Mouse (Mus musculus) kidney, embryonic 14.5 days (tissue): Measurements from ENCODE around the gene Katna1. TPM values are rescaled to one million over a fixed set of nuclear protein-coding genes. Genes with fewer than 3 reads are reported as not detected.
A peak's percentile ranks its signal among the peaks of the same experiment; 100 is the strongest.
"Not testable (repeated sequence)": the region's sequence is repeated elsewhere in the genome, so short reads cannot be mapped to it uniquely, and the experiment has no call there.

ENCODE experiments used
- ATAC-seq: fragments of 200-750 bp; cut with Nextera tagmentation; 2 replicates; pipeline ENCODE4 v1.8.0; 2017; ENCODE audit warnings: moderate number of reproducible peaks, mild to moderate bottlenecking, moderate TSS enrichment, moderate library complexity; ENCODE audit not compliant: low FRiP score, low TSS enrichment
- H3K27ac ChIP-seq: fragments of 300-500 bp; sonication (generic); 2 replicates; pipeline ENCODE4 v1.5.1; 2014; ENCODE audit warnings: low read depth, mild to moderate bottlenecking, low read length, moderate library complexity, mixed read lengths
- H3K27me3 ChIP-seq: fragments of 300-500 bp; sonication (generic); 2 replicates; pipeline ENCODE4 v1.6.1; 2014; ENCODE audit warnings: mild to moderate bottlenecking, low read length; ENCODE audit not compliant: control insufficient read depth, insufficient read depth
- H3K36me3 ChIP-seq: fragments of 300-500 bp; sonication (generic); 2 replicates; pipeline ENCODE4 v1.6.1; 2014; ENCODE audit warnings: low read length, mixed read lengths; ENCODE audit not compliant: control insufficient read depth, insufficient read depth
- H3K4me1 ChIP-seq: fragments of 300-500 bp; sonication (generic); 2 replicates; pipeline ENCODE4 v1.6.1; 2014; ENCODE audit warnings: low read length, mixed read lengths; ENCODE audit not compliant: control insufficient read depth, insufficient read depth
- H3K4me2 ChIP-seq: fragments of 300-500 bp; sonication (generic); replicated peaks from 2 replicates; pipeline ENCODE4 v1.6.1; 2014; ENCODE audit warnings: low read depth, mild to moderate bottlenecking, low read length
- H3K4me3 ChIP-seq: fragments of 300-500 bp; sonication (generic); 2 replicates; pipeline ENCODE4 v1.5.1; 2014; ENCODE audit warnings: mild to moderate bottlenecking, low read length
- H3K9ac ChIP-seq: fragments of 300-500 bp; sonication (generic); 2 replicates; pipeline ENCODE4 v1.6.1; 2014; ENCODE audit warnings: low read depth, mild to moderate bottlenecking, low read length, moderate library complexity
- H3K9me3 ChIP-seq: fragments of 300-500 bp; sonication (generic); 2 replicates; pipeline ENCODE4 v1.6.1; 2016; ENCODE audit warnings: low read length; ENCODE audit not compliant: control insufficient read depth
- WGBS: fragments of 180-500 bp; shearing (Covaris S2); extraction: QIAGEN DNeasy Blood & Tissue Kit; methylation state at CpG from one replicate; pipeline ENCODE4 v1.1.7; 2014; 5-methylcytosine and 5-hydroxymethylcytosine counted together
- polyA plus RNA-seq: library from polyadenylated mRNA; unstranded; fragments of >200 nt; fragmentation: Nextera tagmentation; extraction: Ambion mirVana; gene quantifications from 2 replicates; pipeline ENCODE4 v1.2.1, GENCODE M21; 2014

The Katna1 gene
- polyA plus RNA-seq, 1 experiment from 2014 or later, result 63.7 TPM

GRCm38 (mm10) chr10:7712506-7712905, 13.3 kb upstream of the Katna1 start:
- H3K36me3 ChIP-seq, result peaks cover 55% of the 10 kb centered on the region
- no peaks in the 10 kb centered on the region for H3K9me3 ChIP-seq
- no peaks in the 10 kb centered on the region for H3K4me1 ChIP-seq
- no peak overlapping the region for H3K4me2 ChIP-seq
- H3K27me3 ChIP-seq, result no peaks in the 10 kb centered on the region
- no peak for ATAC-seq
- H3K4me3 ChIP-seq, result no peak overlapping the region
- H3K27ac ChIP-seq, result no peak overlapping the region
- H3K9ac ChIP-seq, result no peak overlapping the region
- 95% methylated on average over 13 of the region's 13 CpGs for WGBS

GRCm38 (mm10) chr10:7715056-7715455, 10.7 kb upstream of the Katna1 start:
- H3K36me3 ChIP-seq, result peaks cover 38% of the 10 kb centered on the region

GRCm38 (mm10) chr10:7726501-7726812, 657 bp downstream of the Katna1 start:
- peak overlapping the region; percentile 60 for H3K4me2 ChIP-seq
- no peaks in the 10 kb centered on the region for H3K4me1 ChIP-seq
- no peaks in the 10 kb centered on the region for H3K27me3 ChIP-seq
- H3K4me3 ChIP-seq, result peak overlapping the region; percentile 85
- peak overlapping the region; percentile 79; the same call in 1 of the 2 replicates for H3K27ac ChIP-seq
- ATAC-seq, result no peak
- H3K9me3 ChIP-seq, result no peaks in the 10 kb centered on the region
- peak overlapping the region; percentile 76 for H3K9ac ChIP-seq
- no peaks in the 10 kb centered on the region for H3K36me3 ChIP-seq
- 0% methylated on average over 8 of the region's 8 CpGs for WGBS

More at GRCm38 (mm10) chr10:7715056-7715455, 10.7 kb upstream of the Katna1 start:
- H3K9me3 ChIP-seq, result no peaks in the 10 kb centered on the region
- 49% methylated on average over 7 of the region's 7 CpGs for WGBS
- H3K9ac ChIP-seq, result no peak overlapping the region
- H3K4me1 ChIP-seq, result no peaks in the 10 kb centered on the region
- H3K27me3 ChIP-seq, result no peaks in the 10 kb centered on the region
- ATAC-seq, result no peak
- H3K4me3 ChIP-seq, result no peak overlapping the region
- no peak overlapping the region for H3K27ac ChIP-seq
- H3K4me2 ChIP-seq, result no peak overlapping the region

- WGBS, result 24% methylated on average over 3 of the region's 3 CpGs
- Histone ChIP-seq H3K4me2 (peak overlapping the region; percentile 60), H3K27me3 (no peaks in the 10 kb centered on the region), H3K36me3 (no peaks in the 10 kb centered on the region), H3K4me1 (no peaks in the 10 kb centered on the region), H3K9ac (0 out of 2 replicates have a peak overlapping the region, but pooled peaks have one; percentile 5), H3K27ac (no peak overlapping the region), H3K4me3 (peak overlapping the region; percentile 85), H3K9me3 (no peaks in the 10 kb centered on the region)
- ATAC-seq, result no peak
Observed at GRCm38 (mm10) chr10:7727011-7727410, 1.2 kb downstream of the Katna1 start.

GRCm38 (mm10) chr10:7731582-7731981, 5.8 kb downstream of the Katna1 start:
- Histone ChIP-seq H3K9ac (no peak overlapping the region), H3K4me2 (no peak overlapping the region), H3K9me3 (no peaks in the 10 kb centered on the region), H3K36me3 (no peaks in the 10 kb centered on the region), H3K27ac (no peak overlapping the region), H3K4me3 (no peak overlapping the region), H3K4me1 (no peaks in the 10 kb centered on the region), H3K27me3 (no peaks in the 10 kb centered on the region)
- ATAC-seq, result no peak

GRCm38 (mm10) chr10:7737122-7737521, 11.3 kb downstream of the Katna1 start:
- no peak for ATAC-seq
- no peaks in the 10 kb centered on the region for H3K27me3 ChIP-seq
- no peaks in the 10 kb centered on the region for H3K9me3 ChIP-seq
- no peak overlapping the region for H3K27ac ChIP-seq
- no peak overlapping the region for H3K4me3 ChIP-seq
- no peaks in the 10 kb centered on the region for H3K4me1 ChIP-seq
- H3K4me2 ChIP-seq, result no peak overlapping the region
- peaks cover 12% of the 10 kb centered on the region; the same call in 1 of the 2 replicates for H3K36me3 ChIP-seq
- H3K9ac ChIP-seq, result no peak overlapping the region

GRCm38 (mm10) chr10:7737914-7738313, 12.1 kb downstream of the Katna1 start:
- no peak overlapping the region for H3K4me3 ChIP-seq
- no peak overlapping the region for H3K4me2 ChIP-seq
- no peaks in the 10 kb centered on the region for H3K4me1 ChIP-seq
- H3K36me3 ChIP-seq, result peaks cover 15% of the 10 kb centered on the region
- H3K27me3 ChIP-seq, result no peaks in the 10 kb centered on the region
- H3K9ac ChIP-seq, result no peak overlapping the region
- WGBS, result 60% methylated on average over 3 of the region's 3 CpGs
- no peak for ATAC-seq
- no peak overlapping the region for H3K27ac ChIP-seq
- H3K9me3 ChIP-seq, result no peaks in the 10 kb centered on the region

- WGBS, result 97% methylated on average over 6 of the region's 6 CpGs
- ATAC-seq, result not testable (repeated sequence)
Observed at GRCm38 (mm10) chr10:7745528-7745927, 19.7 kb downstream of the Katna1 start.

GRCm38 (mm10) chr10:7748752-7749151, 23.0 kb downstream of the Katna1 start:
- Histone ChIP-seq H3K4me3 (no peak overlapping the region), H3K27me3 (no peaks in the 10 kb centered on the region), H3K9me3 (no peaks in the 10 kb centered on the region), H3K4me2 (no peak overlapping the region), H3K27ac (no peak overlapping the region), H3K36me3 (peaks cover 70% of the 10 kb centered on the region), H3K4me1 (no peaks in the 10 kb centered on the region), H3K9ac (no peak overlapping the region)
- WGBS, result 94% methylated on average over 6 of the region's 6 CpGs
- no peak for ATAC-seq

More at GRCm38 (mm10) chr10:7745528-7745927, 19.7 kb downstream of the Katna1 start:
- not testable (repeated sequence) for H3K9ac ChIP-seq, H3K27me3 ChIP-seq, H3K4me1 ChIP-seq, H3K27ac ChIP-seq, H3K4me2 ChIP-seq, H3K9me3 ChIP-seq, H3K4me3 ChIP-seq
- peaks cover 67% of the 10 kb centered on the region for H3K36me3 ChIP-seq

- ATAC-seq, result no peak
- Histone ChIP-seq H3K4me3 (no peak overlapping the region), H3K9ac (no peak overlapping the region), H3K36me3 (peaks cover 65% of the 10 kb centered on the region), H3K27ac (no peak overlapping the region), H3K4me1 (no peaks in the 10 kb centered on the region), H3K27me3 (no peaks in the 10 kb centered on the region), H3K9me3 (no peaks in the 10 kb centered on the region), H3K4me2 (no peak overlapping the region)
- WGBS, result 96% methylated on average over 2 of the region's 2 CpGs
Observed at GRCm38 (mm10) chr10:7757544-7757943, 31.7 kb downstream of the Katna1 start.
